In the genomic region with DNA sequence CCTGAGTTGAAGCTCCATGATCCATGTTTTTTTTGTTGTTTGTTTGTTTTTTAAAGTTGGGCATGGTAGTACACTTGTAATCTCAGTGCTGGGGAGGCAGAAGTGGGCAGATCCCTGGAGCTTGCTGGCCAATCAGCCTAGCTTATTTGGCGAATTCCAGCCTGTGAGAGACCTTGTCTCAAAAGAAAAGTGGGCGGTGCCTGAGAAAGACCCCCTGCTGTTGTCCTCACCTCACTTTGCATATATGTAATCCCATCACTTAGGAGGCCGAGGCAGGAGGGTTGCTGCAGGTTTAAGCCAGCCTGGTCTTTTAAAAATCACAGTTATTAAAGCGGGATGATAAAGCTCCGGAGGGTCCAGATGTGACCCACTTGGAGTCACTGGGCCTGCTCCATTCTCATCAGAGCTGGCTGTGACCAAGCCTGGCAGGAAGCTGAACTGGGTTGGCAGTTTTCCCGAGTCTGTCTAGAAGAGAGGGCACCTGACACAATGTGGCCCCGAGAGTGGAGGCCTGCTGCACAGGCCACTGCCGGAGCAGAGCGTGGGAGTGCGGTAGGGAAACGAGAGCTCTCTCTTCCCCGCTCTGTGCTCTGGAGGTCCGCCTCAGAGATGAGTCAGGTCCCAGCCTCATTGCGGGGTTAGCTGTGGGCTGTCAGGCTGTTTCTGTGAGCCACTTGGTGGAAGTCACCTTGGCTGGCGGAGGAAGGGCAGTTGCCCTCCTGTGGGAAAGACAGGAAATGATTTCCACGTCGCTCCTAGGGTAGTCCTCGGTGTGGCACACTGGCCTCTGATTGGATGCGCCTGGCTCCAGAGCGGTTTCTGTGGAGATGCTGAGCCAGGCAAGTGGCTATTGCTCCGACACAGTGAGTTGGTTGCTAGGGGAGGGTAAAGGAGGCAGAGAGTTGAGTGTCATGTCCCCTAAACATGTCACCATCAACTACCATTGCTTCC, we compare ENCODE assay signal across 9 mouse cellular contexts. TPM values are rescaled to one million over a fixed set of nuclear protein-coding genes. Genes with fewer than 3 reads are reported as not detected.
A peak's percentile ranks its signal among the peaks of the same experiment; 100 is the strongest.
DNase-seq lines count a peak whose midpoint lies in the region; ATAC-seq and TF ChIP-seq lines count a peak whose summit lies in the region.
"Had no signal": no experiment of that assay in that cellular context is flagged by ENCODE, and none has a peak within 500 bp of the region (broad histone marks: within the 10 kb centered on the region; RNA-seq: fewer than 3 reads in every experiment).

No protein-coding gene starts in this region.

- H3K27ac ChIP-seq in ES-Bruce4 (ENCODE audit: insufficient read depth, low read length) = no peak overlapping the region
- H3K27ac ChIP-seq in forebrain, embryonic 16.5 days (ENCODE audit: low read length) = no peak overlapping the region
- H3K27ac ChIP-seq in hindbrain, embryonic 14.5 days = peak overlapping the region; percentile 69
- H3K27ac ChIP-seq in midbrain, embryonic 16.5 days (ENCODE audit: low read length) = peak overlapping the region; percentile 14

- no peak for TF ChIP-seq POLR2A in ES-Bruce4 (IDR thresholded peaks at IDR 0.05; ENCODE audit: insufficient read depth, low read length)

- peaks cover 8% of the 10 kb centered on the region; the same call in 1 of the 2 replicates for H3K36me3 ChIP-seq in ES-Bruce4 (ENCODE audit: control insufficient read depth, insufficient read depth, low read length, poor library complexity, severe bottlenecking)
- peaks cover 13% of the 10 kb centered on the region for H3K36me3 ChIP-seq in forebrain, embryonic 16.5 days (ENCODE audit: control insufficient read depth, insufficient read depth)
- H3K36me3 ChIP-seq in hindbrain, embryonic 14.5 days (replicated peaks; ENCODE audit: control insufficient read depth, insufficient read depth) = peaks cover 24% of the 10 kb centered on the region
- peaks cover 15% of the 10 kb centered on the region for H3K36me3 ChIP-seq in midbrain, embryonic 16.5 days (ENCODE audit: control insufficient read depth, insufficient read depth, low read length)

- H3K9ac ChIP-seq in ES-Bruce4 (ENCODE audit: low read depth, poor library complexity, severe bottlenecking) = no peak overlapping the region
- H3K9ac ChIP-seq in forebrain, embryonic 16.5 days (replicated peaks; ENCODE audit: low read depth, low read length) = no peak overlapping the region
- peak overlapping the region; percentile 32 for H3K9ac ChIP-seq in hindbrain, embryonic 14.5 days
- H3K9ac ChIP-seq in midbrain, embryonic 16.5 days (ENCODE audit: low read depth, low read length) = no peak overlapping the region
- H3K9ac ChIP-seq: lung, embryonic 14.5 days had no signal

- H3K9me3 ChIP-seq in ES-Bruce4 (replicated peaks; ENCODE audit: control insufficient read depth, insufficient read depth, low read length, poor library complexity, severe bottlenecking) = no peaks in the 10 kb centered on the region
- no peaks in the 10 kb centered on the region for H3K9me3 ChIP-seq in forebrain, embryonic 16.5 days (ENCODE audit: control insufficient read depth, low read length)
- no peaks in the 10 kb centered on the region for H3K9me3 ChIP-seq in hindbrain, embryonic 14.5 days (ENCODE audit: control insufficient read depth, low read length)
- H3K9me3 ChIP-seq in midbrain, embryonic 16.5 days (replicated peaks; ENCODE audit: control insufficient read depth, low read length, poor library complexity, severe bottlenecking) = no peaks in the 10 kb centered on the region

- no peaks in the 10 kb centered on the region for H3K27me3 ChIP-seq in ES-Bruce4 (ENCODE audit: control insufficient read depth, insufficient read depth, low read length, poor library complexity, severe bottlenecking)
- H3K27me3 ChIP-seq in forebrain, embryonic 16.5 days (replicated peaks; ENCODE audit: control insufficient read depth, insufficient read depth, low read length) = no peaks in the 10 kb centered on the region
- no peaks in the 10 kb centered on the region for H3K27me3 ChIP-seq in hindbrain, embryonic 14.5 days (ENCODE audit: control insufficient read depth, insufficient read depth, low read length)
- no peaks in the 10 kb centered on the region for H3K27me3 ChIP-seq in midbrain, embryonic 16.5 days (ENCODE audit: control insufficient read depth, insufficient read depth, low read depth, low read length)

- no peak for TF ChIP-seq CTCF in ES-Bruce4 (IDR thresholded peaks at IDR 0.05; ENCODE audit: low read depth, low read length)

- no peaks in the 10 kb centered on the region for H3K4me1 ChIP-seq in ES-Bruce4 (ENCODE audit: control insufficient read depth, insufficient read depth, low read length)
- H3K4me1 ChIP-seq in forebrain, embryonic 16.5 days (replicated peaks; ENCODE audit: control insufficient read depth, insufficient read depth, low read length) = peaks cover 13% of the 10 kb centered on the region
- peaks cover 13% of the 10 kb centered on the region for H3K4me1 ChIP-seq in hindbrain, embryonic 14.5 days (replicated peaks; ENCODE audit: control insufficient read depth, insufficient read depth, low read length)
- H3K4me1 ChIP-seq in midbrain, embryonic 16.5 days (ENCODE audit: control insufficient read depth, insufficient read depth, low read length) = peaks cover 9% of the 10 kb centered on the region

- H3K4me3 ChIP-seq in ES-Bruce4 (ENCODE audit: low read depth, low read length) = peak overlapping the region; percentile 6
- H3K4me3 ChIP-seq in forebrain, embryonic 16.5 days (replicated peaks; ENCODE audit: low read length) = no peak overlapping the region
- no peak overlapping the region for H3K4me3 ChIP-seq in hindbrain, embryonic 14.5 days (replicated peaks; ENCODE audit: low read length)
- H3K4me3 ChIP-seq in midbrain, embryonic 16.5 days (ENCODE audit: low read depth, low read length) = no peak overlapping the region

- peak; percentile 50 for ATAC-seq in forebrain, embryonic 16.5 days
- peak; percentile 72 for ATAC-seq in hindbrain, embryonic 14.5 days (ENCODE audit: low FRiP score)
- peak; percentile 69 for ATAC-seq in midbrain, embryonic 16.5 days

- DNase-seq in adrenal gland, postnatal 25 days = peak; percentile 61
- DNase-seq in hindbrain, embryonic 14.5 days (ENCODE audit: low spot score) = peak; percentile 59
- DNase-seq in layer of hippocampus, postnatal 36 days = peak; percentile 48 to 63
- DNase-seq in c-Kit-positive CD71-positive TER-119-positive erythroid progenitor cells, embryonic 14.5 days (ENCODE audit: low spot score) = no peak
- DNase-seq in ovary, postnatal 14 days (ENCODE audit: low spot score) = no peak

- peak overlapping the region; percentile 45 for H3K4me2 ChIP-seq in forebrain, embryonic 16.5 days (ENCODE audit: low read length)
- H3K4me2 ChIP-seq in hindbrain, embryonic 14.5 days (replicated peaks) = peak overlapping the region; percentile 43
- peak overlapping the region; percentile 47 for H3K4me2 ChIP-seq in midbrain, embryonic 16.5 days (ENCODE audit: low read length)

- TF ChIP-seq EP300 in ES-Bruce4 (IDR thresholded peaks at IDR 0.05; ENCODE audit: insufficient read depth, low read depth, low read length) = no peak

- 55% methylated on average over 21 of the region's 21 CpGs for WGBS in forebrain, embryonic 16.5 days
- 40% methylated on average over 21 of the region's 21 CpGs for WGBS in hindbrain, embryonic 14.5 days
- 53% methylated on average over 21 of the region's 21 CpGs for WGBS in midbrain, embryonic 16.5 days

RNA-seq across cellular contexts. Expression of a gene that starts 11.0 kb away (rescaled TPM):
- polyA plus RNA-seq in ES-Bruce4 (2011; ENCODE audit: insufficient read depth, insufficient read length, low read depth, missing spikeins) = 67.9 and 107 TPM in 2 replicates
- total RNA-seq in adrenal gland, postnatal 25 days (2021) = 133 and 199 TPM in 2 replicates
- 64.9 and 68.8 TPM in 2 replicates for polyA plus RNA-seq in forebrain, embryonic 16.5 days (2015; fragmentation: Nextera tagmentation; extraction: Ambion mirVana)
- polyA plus RNA-seq in hindbrain, embryonic 14.5 days (2014; fragmentation: Nextera tagmentation; extraction: Ambion mirVana) = 67.8 and 68.7 TPM in 2 replicates
- 10 to 100 TPM; 67.6 to 78.7 TPM for total RNA-seq in layer of hippocampus, postnatal 36 days (2021)
- polyA plus RNA-seq in midbrain, embryonic 16.5 days (2015; fragmentation: Nextera tagmentation; extraction: Ambion mirVana) = 65.4 and 66.9 TPM in 2 replicates

Comparison
In these comparisons a context has a peak if more than half of its experiments do, and no peak if none do; other contexts are left out.
1. H3K27ac ChIP-seq: peak in hindbrain, embryonic 14.5 days (single experiment) and midbrain, embryonic 16.5 days (single experiment); none in ES-Bruce4 (single experiment) and forebrain, embryonic 16.5 days (single experiment).
2. DNase-seq: peak in adrenal gland, postnatal 25 days (single experiment), hindbrain, embryonic 14.5 days (single experiment) and layer of hippocampus, postnatal 36 days (2 of 2); none in c-Kit-positive CD71-positive TER-119-positive erythroid progenitor cells, embryonic 14.5 days (single experiment) and ovary, postnatal 14 days (single experiment).
3. Peak in every context shown above with its lines, with median percentiles within 50 percentile points of each other: ATAC-seq and H3K4me2 ChIP-seq.